Mouse (Mus musculus) urinary bladder, postnatal 36 days (tissue): ENCODE measurements around the gene Zfp326.
A peak's percentile ranks its signal among the peaks of the same experiment; 100 is the strongest.

Experiments
- DNase-seq, 2 experiments: peaks; one replicate each; pipeline ENCODE4 v3.0.0; 2022; ENCODE audit warnings: low spot score in 2 of 2, mixed read lengths in 1 of 2

Zfp326 gene

GRCm38 (mm10) chr5:105867427-105867826, 8.9 kb upstream of the Zfp326 start:
- DNase-seq, result no peak

DNA sequence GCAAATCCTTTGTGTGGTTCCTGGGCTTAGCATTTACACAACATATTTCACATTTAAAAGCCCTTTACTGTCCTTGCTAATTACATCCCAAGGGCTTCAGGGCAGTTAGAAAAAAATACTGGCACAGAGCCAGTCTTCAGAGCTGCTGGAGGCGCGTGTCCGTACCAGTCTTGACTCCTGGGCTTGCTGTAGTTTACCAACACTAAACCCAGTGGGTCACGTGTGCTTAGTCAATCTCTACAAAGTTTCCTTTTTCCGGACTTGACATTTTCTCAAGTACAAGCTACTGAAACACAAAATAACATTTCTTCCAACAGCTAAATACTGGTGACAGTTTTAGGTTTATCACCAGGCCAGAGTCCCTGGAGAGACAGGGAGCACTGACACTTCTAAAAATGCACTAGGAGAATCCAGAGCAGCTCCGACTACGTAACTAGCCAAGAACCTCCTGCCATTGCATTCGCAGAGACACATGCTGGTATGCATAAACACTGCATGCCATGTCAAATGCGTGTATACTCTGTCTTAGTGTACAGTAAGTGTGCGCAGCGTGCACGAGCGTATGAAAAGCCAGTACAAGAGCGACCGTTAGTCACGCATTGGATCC, 8.4 kb upstream of the Zfp326 start:
- no peak for DNase-seq

DNA sequence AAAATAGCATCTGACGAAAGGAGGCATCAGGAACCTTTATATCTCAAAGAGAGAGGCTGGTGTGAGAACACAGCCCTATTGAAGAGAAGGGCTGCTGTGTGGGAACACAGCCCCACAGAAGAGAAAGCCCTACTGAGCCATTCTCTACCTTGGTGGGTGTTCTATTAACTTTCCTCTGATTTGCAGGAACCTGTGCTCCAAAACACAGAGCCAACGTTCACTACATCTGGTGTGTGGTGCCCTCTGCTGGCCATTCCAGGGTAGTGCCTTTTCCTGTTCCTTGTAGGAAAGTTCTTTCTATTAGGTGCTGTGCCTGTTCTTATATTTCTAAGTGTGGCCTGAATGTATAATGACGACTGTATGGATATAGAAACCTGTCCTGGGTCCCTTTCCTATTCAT, 7.8 kb upstream of the Zfp326 start:
- DNase-seq, result peak; percentile 60 to 83

DNA sequence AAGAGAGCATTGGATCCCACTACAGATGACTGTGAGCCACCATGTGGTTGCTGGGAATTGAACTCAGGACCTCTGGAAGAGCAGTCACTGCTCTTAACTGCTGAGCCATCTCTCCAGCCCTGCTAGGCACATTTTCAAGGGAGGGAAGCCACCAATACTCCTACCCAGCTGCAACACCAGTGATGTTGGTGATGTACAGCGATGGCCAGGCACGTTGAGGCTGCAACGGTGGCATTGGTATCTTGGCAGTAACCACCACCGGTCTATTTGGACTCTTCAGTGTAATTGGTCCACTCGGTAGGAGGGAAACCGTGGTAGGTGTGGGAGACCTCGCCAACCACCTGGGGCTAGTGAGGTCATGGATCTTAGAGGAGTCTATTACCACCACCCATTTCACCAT, 6.6 kb upstream of the Zfp326 start:
- no peak for DNase-seq

DNA sequence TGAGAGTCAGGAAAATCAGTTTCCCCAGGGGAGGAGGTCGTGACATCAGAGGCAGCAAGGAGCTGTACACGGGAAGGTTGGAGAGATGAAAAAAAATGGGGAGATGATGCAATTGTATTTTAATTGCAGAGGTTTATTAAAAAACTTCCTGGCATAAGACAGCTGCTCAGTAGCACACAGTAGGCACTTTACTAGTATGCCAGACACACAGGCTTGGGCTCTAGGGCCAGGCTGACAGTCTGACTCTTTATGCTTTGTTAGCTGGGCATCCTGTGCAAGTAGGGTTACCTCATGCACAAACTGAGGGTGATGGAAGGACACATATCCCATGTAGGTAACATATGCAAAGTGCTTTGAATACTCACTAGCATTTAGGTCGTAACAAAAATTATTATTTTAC, 5.2 kb upstream of the Zfp326 start:
- DNase-seq, result no peak

- DNase-seq, result no peak
Measured at GRCm38 (mm10) chr5:105872176-105872575, 4.2 kb upstream of the Zfp326 start.

DNA sequence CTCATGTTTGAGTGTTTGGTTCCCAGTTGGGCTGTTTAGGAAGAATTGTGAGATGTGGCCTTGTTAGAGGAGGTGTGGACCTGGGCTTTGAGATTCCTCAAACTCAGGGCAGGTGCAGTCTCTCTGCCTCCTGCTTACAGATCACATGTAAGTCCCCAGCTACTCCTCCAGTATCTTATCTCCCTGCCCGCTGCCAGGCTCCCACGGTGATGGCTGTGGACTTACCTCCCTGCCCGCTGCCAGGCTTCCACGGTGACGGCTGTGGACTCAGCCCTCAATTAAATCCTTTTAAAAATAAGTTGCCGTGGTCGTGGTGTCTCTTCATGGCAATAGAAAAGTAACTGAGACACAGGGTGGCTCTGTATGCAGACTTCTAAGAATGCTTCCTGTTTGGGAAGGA, 3.4 kb upstream of the Zfp326 start:
- no peak for DNase-seq

DNA sequence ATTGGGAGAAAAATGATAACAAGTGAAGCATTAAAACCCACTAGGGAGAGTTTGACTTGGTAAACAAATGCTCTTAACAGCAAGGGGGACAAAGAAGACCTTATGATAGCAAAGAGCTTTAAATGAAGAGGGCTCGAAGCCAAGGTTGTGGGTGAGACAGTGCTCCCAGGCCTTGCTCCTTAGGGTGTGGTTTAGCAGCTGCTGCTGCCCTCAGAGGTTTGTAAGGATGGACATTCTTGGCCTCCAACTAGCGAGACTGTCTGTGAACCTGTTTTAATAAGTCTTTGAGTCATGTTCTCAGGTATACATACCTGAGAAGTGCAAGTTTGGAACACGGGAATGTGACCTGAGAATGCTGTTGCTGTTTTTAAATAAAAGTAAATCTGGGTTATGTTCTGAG, 2.6 kb upstream of the Zfp326 start:
- DNase-seq, result no peak

GRCm38 (mm10) chr5:105874476-105874875, 1.9 kb upstream of the Zfp326 start:
- no peak for DNase-seq

DNA sequence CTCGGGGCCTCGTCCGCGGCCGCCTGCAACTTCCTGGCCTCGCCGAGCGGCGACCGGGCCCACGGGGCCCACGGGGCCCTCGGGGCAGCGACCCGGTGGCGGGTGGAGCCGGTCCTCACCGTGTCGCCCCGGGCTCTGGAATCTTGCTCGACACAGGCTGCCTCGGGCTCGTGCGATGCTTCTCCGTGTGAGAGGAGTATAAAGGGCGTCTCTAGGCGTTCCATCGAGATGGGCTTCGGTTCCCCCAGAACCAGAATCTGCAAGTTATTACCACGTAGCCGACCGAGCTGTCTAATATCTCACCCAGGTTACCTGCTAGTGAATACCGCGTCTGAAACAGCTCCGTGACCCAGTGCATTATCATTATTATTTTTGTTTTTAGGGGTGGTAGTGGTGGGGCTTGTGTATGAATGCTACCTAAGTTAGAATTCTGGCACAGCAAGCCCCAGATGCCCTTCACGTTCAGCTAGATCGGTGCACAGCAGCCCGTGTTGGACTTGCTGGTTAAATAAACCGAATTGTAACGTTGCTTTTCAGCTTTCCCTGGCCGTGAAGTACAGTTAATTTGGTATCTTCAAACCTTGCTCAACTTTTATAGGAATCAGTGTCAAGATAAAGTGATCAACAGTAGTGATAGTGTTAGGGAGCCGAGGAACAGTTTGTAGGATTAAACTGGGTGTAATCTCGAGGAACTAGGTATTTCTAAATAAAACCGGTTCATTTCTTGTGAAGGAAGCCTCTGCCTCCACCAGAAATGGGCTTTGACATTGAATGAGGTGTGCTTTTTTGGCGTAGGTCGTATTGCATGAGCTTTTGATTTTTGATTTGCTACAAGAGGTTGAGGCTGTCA, 785 bp downstream of the Zfp326 start:
- no peak for DNase-seq

DNA sequence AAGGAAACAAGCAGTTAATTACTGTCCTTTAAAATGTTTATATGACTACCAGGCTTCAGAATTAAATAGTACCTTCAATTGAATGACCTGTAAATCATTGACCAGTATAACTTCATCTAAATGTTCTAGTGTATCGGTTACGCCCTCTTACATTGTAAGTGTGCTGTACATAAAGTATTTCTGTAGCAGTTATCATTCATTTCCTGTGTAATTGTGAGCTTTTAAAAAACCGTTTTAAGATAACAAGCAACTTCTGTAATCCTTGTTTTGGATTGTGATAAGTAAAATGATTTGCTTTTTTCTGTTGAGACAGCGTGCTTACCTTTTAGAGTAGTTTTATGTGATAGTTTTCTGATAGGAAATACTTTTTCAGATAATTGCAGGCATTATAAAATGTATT, 11.0 kb downstream of the Zfp326 start:
- DNase-seq, result no peak

- no peak for DNase-seq
Measured at GRCm38 (mm10) chr5:105898161-105898560, 21.8 kb downstream of the Zfp326 start.

DNA sequence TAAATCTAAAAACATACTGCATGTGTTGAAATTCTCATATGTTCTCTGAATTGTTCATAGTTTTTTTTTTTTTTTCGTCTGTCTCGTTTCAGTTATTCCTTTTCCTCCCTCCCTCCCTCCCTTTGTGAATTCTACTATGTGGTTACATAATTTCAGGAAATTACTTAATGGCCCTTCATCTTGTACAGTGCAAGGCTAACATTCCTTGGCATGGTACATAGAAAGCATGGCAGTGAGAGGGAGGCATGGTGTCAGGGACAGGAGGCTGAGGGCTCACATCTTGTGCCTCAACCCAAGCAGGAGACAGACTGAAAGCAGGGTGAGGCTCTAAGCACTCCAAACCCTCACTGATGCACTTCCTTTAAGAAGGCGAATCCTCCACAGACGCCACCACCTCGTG, 32.8 kb downstream of the Zfp326 start:
- DNase-seq, result no peak

DNA sequence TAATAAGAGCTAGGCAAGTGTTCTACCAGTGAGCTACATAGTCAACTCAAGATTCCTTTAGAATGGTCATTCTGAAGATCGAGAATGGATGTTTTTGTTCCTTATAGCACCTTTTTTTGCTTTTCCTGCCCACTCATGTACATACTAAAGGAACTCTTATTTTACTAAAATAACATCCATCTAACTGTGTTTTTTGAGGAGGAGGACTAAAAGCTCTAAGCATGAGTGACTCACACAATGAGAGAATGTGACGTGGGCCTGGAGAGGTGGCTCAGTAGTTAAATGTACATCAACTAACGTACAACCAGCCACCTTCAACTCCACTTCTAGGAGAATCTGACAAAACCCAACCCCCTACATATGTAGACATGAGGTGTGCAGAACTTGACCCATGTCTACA, 33.3 kb downstream of the Zfp326 start:
- DNase-seq, result no peak

DNA sequence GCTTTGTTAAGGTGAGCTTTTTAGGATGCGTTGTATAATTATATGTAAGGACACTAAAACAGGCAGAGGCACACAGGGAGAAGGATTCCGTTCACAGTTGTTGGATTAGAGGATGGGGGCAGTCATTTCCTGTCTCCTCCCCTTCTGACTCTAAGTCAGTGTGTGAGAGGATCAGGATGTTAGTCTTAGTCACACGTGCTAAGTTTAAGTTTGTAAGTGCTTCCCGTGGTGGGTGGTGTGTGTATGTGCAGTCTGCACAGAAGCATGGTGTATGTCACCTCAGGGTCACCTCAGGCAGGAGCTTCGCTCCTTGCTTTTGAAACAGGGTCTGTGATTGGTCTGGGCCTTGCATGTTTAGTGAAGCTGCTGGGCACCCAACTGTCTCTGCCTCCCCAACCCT, 35.1 kb downstream of the Zfp326 start:
- no peak for DNase-seq

GRCm38 (mm10) chr5:105917398-105917797, 41.0 kb downstream of the Zfp326 start:
- no peak for DNase-seq

DNA sequence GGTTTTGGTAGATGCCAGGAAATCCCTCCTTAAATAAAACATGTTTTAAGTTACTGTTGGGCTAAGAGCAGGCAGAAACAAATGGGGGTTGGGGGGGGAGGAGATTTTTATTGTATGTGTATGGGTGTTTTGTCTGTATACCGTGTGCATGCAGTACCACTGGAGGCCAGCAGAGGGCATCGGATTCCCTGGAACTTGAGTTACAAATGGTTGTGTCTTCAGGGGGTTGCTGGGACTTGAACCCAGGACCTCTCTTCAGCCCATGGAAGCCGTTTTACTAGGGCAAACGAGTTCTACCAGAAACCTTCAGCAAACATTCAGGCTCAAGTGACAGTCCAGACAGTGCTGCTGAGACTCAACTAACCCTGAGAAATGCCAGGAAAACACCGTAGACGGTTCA, 41.9 kb downstream of the Zfp326 start:
- DNase-seq, result no peak

DNA sequence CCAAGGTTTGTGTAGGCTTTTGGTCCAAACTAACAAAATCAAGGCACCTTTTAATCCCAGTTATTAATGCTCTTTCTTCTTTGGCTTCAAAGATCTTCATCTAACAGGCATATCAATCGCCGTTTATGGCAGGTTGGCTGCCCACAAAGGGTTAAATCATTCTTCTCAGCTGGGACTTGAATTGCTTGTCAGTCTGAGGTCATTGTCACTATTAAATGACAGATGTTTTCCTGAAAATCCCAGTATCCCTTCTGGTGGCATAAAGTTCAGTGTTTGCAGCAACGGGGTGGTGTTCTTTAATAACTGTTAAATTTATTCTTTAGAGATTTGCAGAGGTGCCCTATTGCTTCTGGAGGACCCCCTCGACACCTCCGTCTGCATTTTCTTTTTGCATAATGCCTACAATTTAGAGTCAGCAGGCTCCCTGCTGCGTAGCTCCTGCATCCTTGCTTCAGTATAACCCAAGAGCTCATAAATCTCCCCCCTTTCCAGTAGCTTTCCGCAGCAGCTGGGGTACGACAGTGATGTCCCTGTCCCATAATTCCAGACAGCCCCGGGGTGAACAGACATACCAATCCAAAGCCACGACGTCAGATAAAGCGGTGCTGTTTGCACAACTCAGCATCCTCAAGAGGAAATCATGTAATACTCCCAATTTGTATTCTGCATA, 46.6 kb downstream of the Zfp326 start:
- DNase-seq, result no peak

DNA sequence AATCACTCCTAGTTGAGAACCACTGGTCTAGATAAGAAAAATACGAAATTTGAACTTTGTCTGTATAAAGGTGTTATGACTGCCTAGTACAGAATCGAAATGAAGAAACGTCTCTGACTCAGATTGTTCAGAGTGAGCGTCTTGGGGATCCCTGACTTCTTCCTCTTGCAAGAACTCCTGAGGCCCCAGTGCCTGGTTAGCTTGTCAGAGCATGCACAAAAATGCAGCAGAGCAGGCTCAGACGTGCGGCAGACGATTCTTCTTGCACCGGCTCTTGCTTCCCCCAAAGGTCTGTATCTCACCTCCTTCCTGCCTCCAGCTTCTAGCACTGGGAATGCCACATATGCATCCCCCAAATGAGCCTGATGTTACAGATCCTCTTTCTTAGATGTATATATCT, 48.0 kb downstream of the Zfp326 start:
- peak; percentile 54 to 60 for DNase-seq

DNA sequence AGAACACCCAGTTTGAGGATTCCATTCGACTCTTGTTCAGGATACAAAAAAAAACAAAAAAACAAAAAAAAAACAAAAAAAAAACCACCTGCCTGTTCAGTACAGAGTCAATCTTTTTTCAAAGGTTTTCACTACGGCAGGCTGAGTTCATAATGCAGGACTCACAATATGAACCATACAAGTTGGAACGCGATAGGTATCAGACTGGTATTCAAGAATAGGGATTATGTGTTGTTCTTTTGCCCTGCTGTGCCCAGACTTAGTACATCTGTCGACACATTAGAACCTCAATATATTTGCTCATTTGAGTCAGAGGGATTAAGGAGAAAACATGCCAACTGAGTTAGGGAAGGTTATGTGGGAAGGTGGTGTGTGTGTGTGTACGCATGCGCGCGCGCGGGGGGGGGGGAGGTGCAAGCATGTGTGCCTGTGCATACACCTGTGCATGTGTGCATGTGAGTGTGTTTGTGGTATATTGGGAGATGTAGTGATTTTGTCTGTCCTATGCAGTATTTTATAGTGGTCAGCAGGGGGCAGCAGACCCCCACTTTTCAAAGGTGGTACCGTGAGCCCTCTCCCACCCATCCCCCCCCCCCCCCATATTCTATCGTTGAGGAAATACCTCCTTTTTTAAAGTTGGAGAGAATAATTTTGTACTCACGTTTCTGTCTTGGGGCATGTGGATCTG, 49.3 kb downstream of the Zfp326 start:
- no peak for DNase-seq

- DNase-seq, result no peak
Measured at GRCm38 (mm10) chr5:105930282-105930681, 53.9 kb downstream of the Zfp326 start.

DNA sequence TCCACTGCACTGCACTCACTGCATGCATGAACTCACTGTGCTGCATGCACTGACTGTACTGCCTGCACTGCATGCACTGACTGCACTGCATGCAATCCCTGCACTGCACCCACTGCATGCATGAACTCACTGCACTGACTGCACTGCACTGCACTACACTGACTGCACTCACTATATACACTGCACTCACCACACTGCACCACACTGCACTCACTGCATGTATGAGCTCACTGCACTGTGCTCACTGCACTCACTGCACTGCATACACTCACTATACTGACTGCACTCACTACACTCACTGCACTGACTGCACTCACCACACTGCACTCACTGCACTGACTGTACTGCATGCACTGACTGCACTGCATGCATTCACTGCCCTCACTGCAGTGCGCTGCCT, 56.0 kb downstream of the Zfp326 start:
- no peak for DNase-seq
